Mouse (Mus musculus) adrenal gland, postnatal 10 days (tissue): ENCODE results near the gene Muc4. TPM values are rescaled to one million over a fixed set of nuclear protein-coding genes. Genes with fewer than 3 reads are reported as not detected.

Source experiments
- total RNA-seq, 2 experiments: library from RNA; stranded (reverse); gene quantifications; 2 replicates each; pipeline ENCODE4 v1.2.3; 2021

The Muc4 gene
- total RNA-seq, 2 experiments from 2014 or later = 0.12 to 0.27 TPM

Other genes with a start within 250 kb of the Muc4 start
- not detected for gene Slc51a, start 248.0 kb upstream of the Muc4 start, total RNA-seq
- gene Zdhhc19, start 239.6 kb upstream of the Muc4 start, total RNA-seq = not detected
- 100 to 1,000 TPM; 138 to 212 TPM for gene Tfrc, start 127.0 kb upstream of the Muc4 start, total RNA-seq
- 10 to 100 TPM; 45.1 to 85.2 TPM for gene Tnk2, start 92.0 kb upstream of the Muc4 start, total RNA-seq
- under 1 TPM; 0.21 to 0.33 TPM for gene Muc20, start 61.5 kb downstream of the Muc4 start, total RNA-seq
- gene Smbd1, start 74.6 kb downstream of the Muc4 start, total RNA-seq = not detected
- 100 to 1,000 TPM; 105 to 114 TPM for gene Fyttd1, start 141.6 kb downstream of the Muc4 start, total RNA-seq
- gene Rubcn, start 141.9 kb downstream of the Muc4 start, total RNA-seq = 10 to 100 TPM; 24.1 to 35.3 TPM
- gene Lrch3, start 178.2 kb downstream of the Muc4 start, total RNA-seq = 10 to 100 TPM; 30.4 to 43.1 TPM